Mouse (Mus musculus): ENCODE measurements around the gene Tbc1d22a. TPM values are rescaled to one million over a fixed set of nuclear protein-coding genes. Genes with fewer than 3 reads are reported as not detected.

Gene Tbc1d22a
- polyA plus RNA-seq, 1 experiment from 2014 or later, result 8.1 TPM

GRCm38 (mm10) chr15:86169817-86170110 lies 44.5 kb upstream of the Tbc1d22a start:
- no peaks in the 10 kb centered on the region for H3K36me3 ChIP-seq (ENCODE audit: control insufficient read depth, insufficient read depth, low read length)
- no peaks in the 10 kb centered on the region for H3K9me3 ChIP-seq (ENCODE audit: control insufficient read depth, low read length)
- no peak overlapping the region for H3K4me2 ChIP-seq
- H3K9ac ChIP-seq (ENCODE audit: low read length), result no peak overlapping the region
- H3K27ac ChIP-seq (ENCODE audit: low read depth, low read length), result no peak overlapping the region
- no peak for ATAC-seq (ENCODE audit: low FRiP score)
- H3K4me3 ChIP-seq (ENCODE audit: low read depth, low read length), result no peak overlapping the region
- no peak for DNase-seq (ENCODE audit: low spot score, missing footprints)
- peaks cover 10% of the 10 kb centered on the region; the same call in 1 of the 2 replicates for H3K4me1 ChIP-seq (ENCODE audit: control insufficient read depth, insufficient read depth, low read length)
- no peaks in the 10 kb centered on the region for H3K27me3 ChIP-seq (ENCODE audit: control insufficient read depth, insufficient read depth, low read length)
- WGBS, result 85% methylated on average over 4 of the region's 4 CpGs

- Histone ChIP-seq H3K36me3 (ENCODE audit: control insufficient read depth, insufficient read depth, low read length) (no peaks in the 10 kb centered on the region), H3K9ac (ENCODE audit: low read length) (no peak overlapping the region), H3K27me3 (ENCODE audit: control insufficient read depth, insufficient read depth, low read length) (no peaks in the 10 kb centered on the region), H3K4me1 (ENCODE audit: control insufficient read depth, insufficient read depth, low read length) (peaks cover 10% of the 10 kb centered on the region; the same call in 1 of the 2 replicates), H3K4me2 (no peak overlapping the region), H3K4me3 (ENCODE audit: low read depth, low read length) (no peak overlapping the region), H3K27ac (ENCODE audit: low read depth, low read length) (no peak overlapping the region), H3K9me3 (ENCODE audit: control insufficient read depth, low read length) (no peaks in the 10 kb centered on the region)
- ATAC-seq (ENCODE audit: low FRiP score), result no peak
- no peak for DNase-seq (ENCODE audit: low spot score, missing footprints)
- 83% methylated on average over 12 of the region's 12 CpGs for WGBS
Observed at GRCm38 (mm10) chr15:86171316-86171715, 42.9 kb upstream of the Tbc1d22a start.

GRCm38 (mm10) chr15:86172124-86172523 lies 42.1 kb upstream of the Tbc1d22a start:
- no peaks in the 10 kb centered on the region for H3K36me3 ChIP-seq (ENCODE audit: control insufficient read depth, insufficient read depth, low read length)
- no peak overlapping the region for H3K4me2 ChIP-seq
- peaks cover 10% of the 10 kb centered on the region; the same call in 1 of the 2 replicates for H3K4me1 ChIP-seq (ENCODE audit: control insufficient read depth, insufficient read depth, low read length)
- DNase-seq (ENCODE audit: low spot score, missing footprints) (no peak), ATAC-seq (ENCODE audit: low FRiP score) (no peak)
- 64% methylated on average over 3 of the region's 3 CpGs for WGBS
- no peak overlapping the region for H3K27ac ChIP-seq (ENCODE audit: low read depth, low read length)
- no peaks in the 10 kb centered on the region for H3K9me3 ChIP-seq (ENCODE audit: control insufficient read depth, low read length)
- no peak overlapping the region for H3K4me3 ChIP-seq (ENCODE audit: low read depth, low read length)
- H3K9ac ChIP-seq (ENCODE audit: low read length), result no peak overlapping the region
- H3K27me3 ChIP-seq (ENCODE audit: control insufficient read depth, insufficient read depth, low read length), result no peaks in the 10 kb centered on the region

- ATAC-seq (ENCODE audit: low FRiP score) (no peak), DNase-seq (ENCODE audit: low spot score, missing footprints) (no peak)
- Histone ChIP-seq H3K4me2 (no peak overlapping the region), H3K4me1 (ENCODE audit: control insufficient read depth, insufficient read depth, low read length) (peaks cover 10% of the 10 kb centered on the region; the same call in 1 of the 2 replicates), H3K9ac (ENCODE audit: low read length) (no peak overlapping the region), H3K9me3 (ENCODE audit: control insufficient read depth, low read length) (no peaks in the 10 kb centered on the region), H3K4me3 (ENCODE audit: low read depth, low read length) (no peak overlapping the region), H3K27ac (ENCODE audit: low read depth, low read length) (no peak overlapping the region), H3K36me3 (ENCODE audit: control insufficient read depth, insufficient read depth, low read length) (no peaks in the 10 kb centered on the region), H3K27me3 (ENCODE audit: control insufficient read depth, insufficient read depth, low read length) (no peaks in the 10 kb centered on the region)
- 86% methylated on average over 6 of the region's 6 CpGs for WGBS
Observed at GRCm38 (mm10) chr15:86172526-86172925, 41.7 kb upstream of the Tbc1d22a start.

GRCm38 (mm10) chr15:86173136-86173985 lies 40.9 kb upstream of the Tbc1d22a start:
- Histone ChIP-seq H3K27me3 (ENCODE audit: control insufficient read depth, insufficient read depth, low read length) (no peaks in the 10 kb centered on the region), H3K4me1 (ENCODE audit: control insufficient read depth, insufficient read depth, low read length) (peaks cover 9% of the 10 kb centered on the region; the same call in 1 of the 2 replicates), H3K9ac (ENCODE audit: low read length) (no peak overlapping the region), H3K9me3 (ENCODE audit: control insufficient read depth, low read length) (no peaks in the 10 kb centered on the region), H3K4me2 (no peak overlapping the region), H3K27ac (ENCODE audit: low read depth, low read length) (no peak overlapping the region), H3K4me3 (ENCODE audit: low read depth, low read length) (no peak overlapping the region), H3K36me3 (ENCODE audit: control insufficient read depth, insufficient read depth, low read length) (no peaks in the 10 kb centered on the region)
- DNase-seq (ENCODE audit: low spot score, missing footprints) (peak; percentile 86), ATAC-seq (ENCODE audit: low FRiP score) (no peak)
- WGBS, result 50% methylated on average over 16 of the region's 16 CpGs

- no peak for ATAC-seq (ENCODE audit: low FRiP score)
- H3K9ac ChIP-seq (ENCODE audit: low read length), result no peak overlapping the region
- no peaks in the 10 kb centered on the region for H3K36me3 ChIP-seq (ENCODE audit: control insufficient read depth, insufficient read depth, low read length)
- WGBS, result 89% methylated on average over 3 of the region's 3 CpGs
- H3K27ac ChIP-seq (ENCODE audit: low read depth, low read length), result no peak overlapping the region
- no peak for DNase-seq (ENCODE audit: low spot score, missing footprints)
- H3K9me3 ChIP-seq (ENCODE audit: control insufficient read depth, low read length), result no peaks in the 10 kb centered on the region
- no peaks in the 10 kb centered on the region for H3K27me3 ChIP-seq (ENCODE audit: control insufficient read depth, insufficient read depth, low read length)
- H3K4me1 ChIP-seq (ENCODE audit: control insufficient read depth, insufficient read depth, low read length), result no peaks in the 10 kb centered on the region
- H3K4me2 ChIP-seq, result no peak overlapping the region
- no peak overlapping the region for H3K4me3 ChIP-seq (ENCODE audit: low read depth, low read length)
Observed at GRCm38 (mm10) chr15:86175253-86176050, 38.8 kb upstream of the Tbc1d22a start.

GRCm38 (mm10) chr15:86176166-86176565 lies 38.1 kb upstream of the Tbc1d22a start:
- Histone ChIP-seq H3K27me3 (ENCODE audit: control insufficient read depth, insufficient read depth, low read length) (no peaks in the 10 kb centered on the region), H3K4me2 (no peak overlapping the region), H3K4me3 (ENCODE audit: low read depth, low read length) (no peak overlapping the region), H3K36me3 (ENCODE audit: control insufficient read depth, insufficient read depth, low read length) (no peaks in the 10 kb centered on the region), H3K9ac (ENCODE audit: low read length) (no peak overlapping the region), H3K4me1 (ENCODE audit: control insufficient read depth, insufficient read depth, low read length) (no peaks in the 10 kb centered on the region), H3K9me3 (ENCODE audit: control insufficient read depth, low read length) (no peaks in the 10 kb centered on the region), H3K27ac (ENCODE audit: low read depth, low read length) (no peak overlapping the region)
- WGBS, result 87% methylated on average over 10 of the region's 10 CpGs
- no peak for DNase-seq (ENCODE audit: low spot score, missing footprints)
- ATAC-seq (ENCODE audit: low FRiP score), result no peak

GRCm38 (mm10) chr15:86176771-86177702 lies 37.2 kb upstream of the Tbc1d22a start:
- ATAC-seq (ENCODE audit: low FRiP score), result no peak
- Histone ChIP-seq H3K36me3 (ENCODE audit: control insufficient read depth, insufficient read depth, low read length) (no peaks in the 10 kb centered on the region), H3K4me2 (no peak overlapping the region), H3K9ac (ENCODE audit: low read length) (no peak overlapping the region), H3K27ac (ENCODE audit: low read depth, low read length) (no peak overlapping the region), H3K27me3 (ENCODE audit: control insufficient read depth, insufficient read depth, low read length) (no peaks in the 10 kb centered on the region), H3K9me3 (ENCODE audit: control insufficient read depth, low read length) (no peaks in the 10 kb centered on the region), H3K4me1 (ENCODE audit: control insufficient read depth, insufficient read depth, low read length) (no peaks in the 10 kb centered on the region), H3K4me3 (ENCODE audit: low read depth, low read length) (no peak overlapping the region)
- no peak for DNase-seq (ENCODE audit: low spot score, missing footprints)
- 86% methylated on average over 21 of the region's 22 CpGs for WGBS

Data from midbrain, embryonic 11.5 days (tissue).